Mouse (Mus musculus) brain, embryonic 14.5 days (tissue): Measurements from ENCODE around the gene Fam13c.

Experiments
- CTCF ChIP-seq: fragments of 200-500 bp; IDR thresholded peaks from 2 replicates; pipeline ENCODE4 v1.5.1; 2012; ENCODE audit warnings: inconsistent platforms, mild to moderate bottlenecking, moderate library complexity, borderline replicate concordance; ENCODE audit not compliant: insufficient read depth, insufficient read length; ENCODE audit errors: extremely low read depth
- POLR2A ChIP-seq: fragments of 200-500 bp; IDR thresholded peaks from 2 replicates; pipeline ENCODE4 v1.6.1; 2012; ENCODE audit warnings: mild to moderate bottlenecking, inconsistent platforms, borderline replicate concordance; ENCODE audit not compliant: poor library complexity, insufficient read depth, insufficient read length, severe bottlenecking; ENCODE audit errors: extremely low read depth

DNA sequence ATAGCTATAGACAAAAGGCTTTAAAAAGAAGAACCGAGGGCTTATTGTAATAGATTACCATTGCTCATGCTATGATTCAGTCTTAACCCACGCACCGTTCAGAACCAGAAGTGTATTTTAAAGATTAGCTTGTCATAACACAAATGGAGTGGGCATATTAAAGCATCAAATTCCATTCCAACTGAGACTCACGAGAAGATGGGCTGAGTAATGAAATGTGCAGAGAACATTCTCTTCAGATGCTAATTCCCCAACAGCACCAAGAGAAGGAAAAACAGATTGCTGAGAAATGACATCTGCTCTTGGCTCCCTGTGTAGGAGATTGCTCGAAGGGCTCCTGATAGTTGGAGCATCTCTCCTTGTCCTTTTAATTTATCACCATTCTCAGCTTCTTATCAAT, 44.4 kb upstream of the Fam13c start:
- TF ChIP-seq POLR2A = no peak
- no peak for TF ChIP-seq CTCF
